In genomic region chr11:58097621-58098365, GRCm38 (mm10) we compare ENCODE assay signal across 8 mouse cellular contexts. TPM values are rescaled to one million over a fixed set of nuclear protein-coding genes. Genes with fewer than 3 reads are reported as not detected.
A peak's percentile ranks its signal among the peaks of the same experiment; 100 is the strongest.
DNase-seq lines count a peak whose midpoint lies in the region; ATAC-seq and TF ChIP-seq lines count a peak whose summit lies in the region.

No protein-coding gene starts in this region.

- H3K4me3 ChIP-seq in heart, embryonic 16.5 days (ENCODE audit: low read length): peak overlapping the region; percentile 55
- peak overlapping the region; percentile 33 for H3K4me3 ChIP-seq in limb, embryonic 11.5 days (ENCODE audit: low read depth, low read length)
- peak overlapping the region; percentile 29 for H3K4me3 ChIP-seq in midbrain, postnatal 0 days (ENCODE audit: low read depth, low read length)

- H3K9ac ChIP-seq in heart, embryonic 16.5 days (ENCODE audit: low read length): peak overlapping the region; percentile 67
- H3K9ac ChIP-seq in limb, embryonic 11.5 days (ENCODE audit: low read length): no peak overlapping the region
- H3K9ac ChIP-seq in midbrain, postnatal 0 days (replicated peaks; ENCODE audit: low read length, poor library complexity, severe bottlenecking): no peak overlapping the region

- H3K4me1 ChIP-seq in heart, embryonic 16.5 days (ENCODE audit: control insufficient read depth, insufficient read depth, low read length): peaks cover 7% of the 10 kb centered on the region
- H3K4me1 ChIP-seq in limb, embryonic 11.5 days (ENCODE audit: control insufficient read depth, insufficient read depth, low read length): peaks cover 3% of the 10 kb centered on the region; the same call in 1 of the 2 replicates
- no peaks in the 10 kb centered on the region for H3K4me1 ChIP-seq in midbrain, postnatal 0 days (ENCODE audit: insufficient read depth, low read length)

- H3K36me3 ChIP-seq in heart, embryonic 16.5 days (ENCODE audit: control insufficient read depth, insufficient read depth): no peaks in the 10 kb centered on the region
- H3K36me3 ChIP-seq in limb, embryonic 11.5 days (ENCODE audit: control insufficient read depth, insufficient read depth, low read length): no peaks in the 10 kb centered on the region
- no peaks in the 10 kb centered on the region for H3K36me3 ChIP-seq in midbrain, postnatal 0 days (ENCODE audit: insufficient read depth, low read length)

- 0 out of 2 replicates have a peak, but pooled peaks have one; percentile 9 for ATAC-seq in heart, embryonic 16.5 days (replicated peaks; ENCODE audit: extremely low read depth, insufficient read depth, low FRiP score)
- 0 out of 2 replicates have a peak, but pooled peaks have one; percentile 41 for ATAC-seq in limb, embryonic 11.5 days (ENCODE audit: insufficient number of reproducible peaks, low FRiP score, low TSS enrichment, low read depth)
- ATAC-seq in midbrain, postnatal 0 days (ENCODE audit: low FRiP score): no peak
- no peak for ATAC-seq in activated CD4-positive, CD25-positive, alpha-beta regulatory T cell, adult 4 months

- 3% methylated on average over 29 of the region's 38 CpGs for WGBS in heart, embryonic 16.5 days
- WGBS in limb, embryonic 11.5 days: under 1% methylated on average over 33 of the region's 38 CpGs
- 2% methylated on average over 25 of the region's 38 CpGs for WGBS in midbrain, postnatal 0 days

- TF ChIP-seq CTCF in midbrain, postnatal 0 days (IDR thresholded peaks at IDR 0.05): no peak

- H3K27ac ChIP-seq in heart, embryonic 16.5 days (ENCODE audit: low read length): no peak overlapping the region
- no peak overlapping the region for H3K27ac ChIP-seq in limb, embryonic 11.5 days (replicated peaks; ENCODE audit: low read depth, low read length)
- H3K27ac ChIP-seq in midbrain, postnatal 0 days (ENCODE audit: low read depth, low read length): no peak overlapping the region

- no peaks in the 10 kb centered on the region for H3K27me3 ChIP-seq in heart, embryonic 16.5 days (ENCODE audit: control insufficient read depth, insufficient read depth, low read length)
- peaks cover 5% of the 10 kb centered on the region; the same call in 1 of the 2 replicates for H3K27me3 ChIP-seq in limb, embryonic 11.5 days (ENCODE audit: control insufficient read depth, insufficient read depth, low read length)
- peaks cover 7% of the 10 kb centered on the region; the same call in 1 of the 2 replicates for H3K27me3 ChIP-seq in midbrain, postnatal 0 days (ENCODE audit: insufficient read depth, low read length)

- DNase-seq in retina, postnatal 1 day: peak; percentile 30
- no peak for DNase-seq in retina, embryonic 14.5 days (ENCODE audit: low spot score)
- peak; percentile 67 to 69 for DNase-seq in cerebellum, adult 18-20 months
- peak; percentile 43 for DNase-seq in limb, embryonic 11.5 days (ENCODE audit: low spot score)
- DNase-seq in midbrain, postnatal 0 days (ENCODE audit: low spot score): no peak
- DNase-seq in left cerebral cortex, adult 9 months (ENCODE audit: low spot score in 2 of 2): no peak

- H3K9me3 ChIP-seq in heart, embryonic 16.5 days (replicated peaks; ENCODE audit: control insufficient read depth, low read length): no peaks in the 10 kb centered on the region
- no peaks in the 10 kb centered on the region for H3K9me3 ChIP-seq in limb, embryonic 11.5 days (ENCODE audit: control insufficient read depth, low read length)
- H3K9me3 ChIP-seq in midbrain, postnatal 0 days (ENCODE audit: low read length): no peaks in the 10 kb centered on the region

- peak overlapping the region; percentile 86 for H3K4me2 ChIP-seq in heart, embryonic 16.5 days (ENCODE audit: low read depth, low read length)
- peak overlapping the region; percentile 74 for H3K4me2 ChIP-seq in limb, embryonic 11.5 days (ENCODE audit: low read depth, severe bottlenecking)
- peak overlapping the region; percentile 57 for H3K4me2 ChIP-seq in midbrain, postnatal 0 days (ENCODE audit: low read depth, low read length, poor library complexity, severe bottlenecking)

RNA-seq across cellular contexts. Expression of gene Gm12248, which starts 4.9 kb away (rescaled TPM):
- polyA plus RNA-seq in heart, embryonic 16.5 days (2015; fragmentation: Nextera tagmentation; extraction: Ambion mirVana): not detected in 2 replicates
- polyA plus RNA-seq in limb, embryonic 11.5 days (2014; fragmentation: Nextera tagmentation; extraction: Ambion mirVana): not detected in 2 replicates
- total RNA-seq in midbrain, postnatal 0 days (2014; rRNA removed): not detected in 2 replicates
- polyA plus RNA-seq in midbrain, postnatal 0 days (2015; fragmentation: Nextera tagmentation; extraction: Ambion mirVana): not detected in 2 replicates
- under 1 TPM in 1 of 2 experiments, not detected in 1; 0.22 TPM for polyA plus RNA-seq in activated CD4-positive, CD25-positive, alpha-beta regulatory T cell, adult 4 months (2017; shearing (Covaris generic))

RNA-seq across cellular contexts. Expression of gene Cnot8, which starts 6.2 kb away (rescaled TPM):
- polyA plus RNA-seq in heart, embryonic 16.5 days (2015; fragmentation: Nextera tagmentation; extraction: Ambion mirVana): 79.9 and 91.3 TPM in 2 replicates
- 102 and 104 TPM in 2 replicates for polyA plus RNA-seq in limb, embryonic 11.5 days (2014; fragmentation: Nextera tagmentation; extraction: Ambion mirVana)
- total RNA-seq in midbrain, postnatal 0 days (2014; rRNA removed): 80.0 and 95.9 TPM in 2 replicates
- polyA plus RNA-seq in midbrain, postnatal 0 days (2015; fragmentation: Nextera tagmentation; extraction: Ambion mirVana): 88.7 and 89.2 TPM in 2 replicates
- polyA plus RNA-seq in activated CD4-positive, CD25-positive, alpha-beta regulatory T cell, adult 4 months (2017; shearing (Covaris generic)): 10 to 100 TPM; 76.7 to 88.9 TPM

Comparison
In these comparisons a context has a peak if more than half of its experiments do, and no peak if none do; other contexts are left out.
1. DNase-seq: peak in retina, postnatal 1 day (single experiment), cerebellum, adult 18-20 months (2 of 2) and limb, embryonic 11.5 days (single experiment); none in retina, embryonic 14.5 days (single experiment), midbrain, postnatal 0 days (single experiment) and left cerebral cortex, adult 9 months (0 of 2).
2. ATAC-seq: peak in heart, embryonic 16.5 days (single experiment) and limb, embryonic 11.5 days (single experiment); none in midbrain, postnatal 0 days (single experiment) and activated CD4-positive, CD25-positive, alpha-beta regulatory T cell, adult 4 months (single experiment).
3. Peak in every context shown above with its lines, with median percentiles within 50 percentile points of each other: H3K4me2 ChIP-seq and H3K4me3 ChIP-seq.